Mouse (Mus musculus) limb, embryonic 11.5 days (tissue): ENCODE data around the gene Canx. TPM values are rescaled to one million over a fixed set of nuclear protein-coding genes. Genes with fewer than 3 reads are reported as not detected.
"Not testable (repeated sequence)": the region's sequence is repeated elsewhere in the genome, so short reads cannot be mapped to it uniquely, and the experiment has no call there.

Experiments
- ATAC-seq: fragments of 200-750 bp; cut with Nextera tagmentation; 2 replicates; pipeline ENCODE4 v1.8.0; 2017; ENCODE audit warnings: low read depth; ENCODE audit not compliant: insufficient number of reproducible peaks, low FRiP score, low TSS enrichment
- DNase-seq: peaks from one replicate; pipeline ENCODE4 v3.0.0-alpha.2; 2015; ENCODE audit warnings: low spot score
- H3K27ac ChIP-seq: fragments of 300-500 bp; sonication (generic); replicated peaks from 2 replicates; pipeline ENCODE4 v1.5.1; 2014; ENCODE audit warnings: low read depth, mild to moderate bottlenecking, low read length
- H3K27me3 ChIP-seq: fragments of 300-500 bp; sonication (generic); 2 replicates; pipeline ENCODE4 v1.6.1; 2014; ENCODE audit warnings: mild to moderate bottlenecking, low read length, mixed read lengths; ENCODE audit not compliant: control insufficient read depth, insufficient read depth
- H3K36me3 ChIP-seq: fragments of 300-500 bp; sonication (generic); 2 replicates; pipeline ENCODE4 v1.6.1; 2014; ENCODE audit warnings: mild to moderate bottlenecking, low read length, moderate library complexity, mixed read lengths; ENCODE audit not compliant: control insufficient read depth, insufficient read depth
- H3K4me1 ChIP-seq: fragments of 300-500 bp; sonication (generic); 2 replicates; pipeline ENCODE4 v1.6.1; 2014; ENCODE audit warnings: low read length, mixed read lengths; ENCODE audit not compliant: control insufficient read depth, insufficient read depth
- H3K4me2 ChIP-seq: fragments of 300-500 bp; sonication (generic); 2 replicates; pipeline ENCODE4 v1.6.1; 2014; ENCODE audit warnings: low read depth, mild to moderate bottlenecking, moderate library complexity; ENCODE audit not compliant: severe bottlenecking
- H3K4me3 ChIP-seq: fragments of 300-500 bp; sonication (generic); 2 replicates; pipeline ENCODE4 v1.5.1; 2014; ENCODE audit warnings: low read depth, low read length
- H3K9ac ChIP-seq: fragments of 300-500 bp; sonication (generic); 2 replicates; pipeline ENCODE4 v1.6.1; 2014; ENCODE audit warnings: mild to moderate bottlenecking, low read length
- H3K9me3 ChIP-seq: fragments of 300-500 bp; sonication (generic); 2 replicates; pipeline ENCODE4 v1.6.1; 2016; ENCODE audit warnings: low read length; ENCODE audit not compliant: control insufficient read depth
- WGBS: fragments of 180-500 bp; shearing (Covaris S2); extraction: QIAGEN DNeasy Blood & Tissue Kit; methylation state at CpG from one replicate; pipeline ENCODE4 v1.1.7; 2014; 5-methylcytosine and 5-hydroxymethylcytosine counted together
- polyA plus RNA-seq: library from polyadenylated mRNA; unstranded; fragments of >200 nt; fragmentation: Nextera tagmentation; extraction: Ambion mirVana; gene quantifications from 2 replicates; pipeline ENCODE4 v1.2.1, GENCODE M21; 2014

Canx gene
- polyA plus RNA-seq, 1 experiment from 2014 or later, result 250 TPM

GRCm38 (mm10) chr11:50326302-50326966, 961 bp upstream of the Canx start:
- H3K4me3 ChIP-seq, result peak overlapping the region; percentile 74
- 9% methylated on average over 7 of the region's 7 CpGs for WGBS
- peak overlapping the region; percentile 70 for H3K4me2 ChIP-seq
- H3K9me3 ChIP-seq, result no peaks in the 10 kb centered on the region
- DNase-seq (no peak), ATAC-seq (no peak)
- peak overlapping the region; percentile 83 for H3K27ac ChIP-seq
- no peaks in the 10 kb centered on the region for H3K36me3 ChIP-seq
- peak overlapping the region; percentile 84 for H3K9ac ChIP-seq
- H3K4me1 ChIP-seq, result peaks cover 4% of the 10 kb centered on the region; the same call in 1 of the 2 replicates
- no peaks in the 10 kb centered on the region for H3K27me3 ChIP-seq

DNA sequence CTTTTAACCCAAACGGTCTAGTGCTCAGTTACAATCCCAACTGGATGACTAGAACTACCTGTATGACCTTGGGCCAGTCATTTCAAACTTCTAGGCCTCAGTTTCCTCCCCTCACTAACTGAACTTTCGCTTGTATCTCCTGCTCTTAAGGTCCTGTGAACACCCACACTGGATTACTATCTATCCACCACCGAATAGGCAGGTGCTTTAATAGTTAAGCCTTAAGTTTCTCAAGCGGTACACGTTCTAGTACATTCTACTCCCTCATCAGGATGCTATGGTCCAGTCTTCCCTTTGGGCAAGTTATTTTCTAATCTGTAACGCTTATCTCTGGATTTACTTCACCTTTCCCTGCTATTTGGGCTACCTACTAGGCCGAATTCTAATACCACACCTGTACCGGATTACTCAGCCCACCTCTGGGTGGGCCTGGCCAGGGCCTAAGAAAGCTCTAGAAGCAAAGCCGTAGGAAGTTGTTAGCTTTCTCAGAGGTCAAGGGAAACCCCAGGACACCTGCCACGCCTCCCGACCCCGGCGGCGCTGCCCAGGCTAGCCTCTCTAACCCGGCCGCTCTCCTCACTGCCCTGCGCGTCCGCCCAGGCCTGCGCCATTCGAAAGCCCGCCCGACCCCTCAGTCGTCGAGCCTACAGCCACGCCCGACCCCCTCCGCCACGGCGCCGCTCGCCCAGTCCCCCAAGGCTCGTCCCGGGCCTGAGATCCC, 562 bp downstream of the Canx start:
- Histone ChIP-seq H3K4me3 (peak overlapping the region; percentile 74), H3K9ac (peak overlapping the region; percentile 93), H3K4me1 (peaks cover 4% of the 10 kb centered on the region; the same call in 1 of the 2 replicates), H3K27ac (peak overlapping the region; percentile 70; the same call in 1 of the 2 replicates), H3K27me3 (no peaks in the 10 kb centered on the region), H3K36me3 (no peaks in the 10 kb centered on the region), H3K9me3 (no peaks in the 10 kb centered on the region), H3K4me2 (peak overlapping the region; percentile 71)
- no peak for DNase-seq
- ATAC-seq, result peak; percentile 79
- under 1% methylated on average over 34 of the region's 34 CpGs for WGBS

- Histone ChIP-seq H3K36me3 (no peaks in the 10 kb centered on the region), H3K9ac (peak overlapping the region; percentile 30; the same call in 1 of the 2 replicates), H3K9me3 (no peaks in the 10 kb centered on the region), H3K27me3 (no peaks in the 10 kb centered on the region), H3K27ac (no peak overlapping the region), H3K4me1 (peaks cover 4% of the 10 kb centered on the region; the same call in 1 of the 2 replicates), H3K4me2 (peak overlapping the region; percentile 71), H3K4me3 (peak overlapping the region; percentile 74)
- WGBS, result 44% methylated on average over 1 of the region's 1 CpGs
- no peak for DNase-seq
- no peak for ATAC-seq
Observed at GRCm38 (mm10) chr11:50323843-50324242, 1.6 kb downstream of the Canx start.

DNA sequence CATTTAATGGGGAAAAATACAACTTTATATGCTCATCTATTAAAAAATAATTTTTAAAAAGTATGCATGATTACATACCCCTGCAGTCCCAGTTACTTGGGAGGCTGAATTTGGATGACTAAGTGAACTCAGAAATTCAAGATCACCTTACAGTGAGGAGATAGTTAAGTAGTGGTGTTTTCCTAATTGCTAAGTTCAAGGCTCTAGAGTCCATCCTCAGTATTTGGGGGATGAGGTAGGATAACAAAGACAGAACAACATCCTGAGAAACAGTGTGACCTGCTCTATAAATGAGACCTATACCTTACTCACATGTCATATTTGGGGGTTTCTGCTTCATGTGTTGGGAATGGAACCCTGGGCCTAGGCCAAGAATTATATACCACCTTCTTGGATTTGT, 3.1 kb downstream of the Canx start:
- Histone ChIP-seq H3K4me3 (no peak overlapping the region), H3K9ac (no peak overlapping the region), H3K4me2 (no peak overlapping the region), H3K27ac (no peak overlapping the region), H3K27me3 (no peaks in the 10 kb centered on the region), H3K9me3 (no peaks in the 10 kb centered on the region), H3K36me3 (no peaks in the 10 kb centered on the region), H3K4me1 (peaks cover 4% of the 10 kb centered on the region; the same call in 1 of the 2 replicates)
- ATAC-seq (no peak), DNase-seq (no peak)

- Histone ChIP-seq H3K27ac (no peak overlapping the region), H3K9ac (no peak overlapping the region), H3K36me3 (no peaks in the 10 kb centered on the region), H3K4me3 (no peak overlapping the region), H3K4me1 (peaks cover 4% of the 10 kb centered on the region; the same call in 1 of the 2 replicates), H3K9me3 (no peaks in the 10 kb centered on the region), H3K4me2 (no peak overlapping the region), H3K27me3 (no peaks in the 10 kb centered on the region)
- ATAC-seq (no peak), DNase-seq (no peak)
- 94% methylated on average over 6 of the region's 6 CpGs for WGBS
Observed at GRCm38 (mm10) chr11:50321239-50321638, 4.2 kb downstream of the Canx start.

GRCm38 (mm10) chr11:50319343-50319742, 6.1 kb downstream of the Canx start:
- 93% methylated on average over 4 of the region's 4 CpGs for WGBS
- not testable (repeated sequence) for H3K4me2 ChIP-seq, H3K27me3 ChIP-seq, H3K9me3 ChIP-seq, H3K27ac ChIP-seq, H3K4me1 ChIP-seq, DNase-seq, H3K4me3 ChIP-seq, H3K9ac ChIP-seq, H3K36me3 ChIP-seq, ATAC-seq

DNA sequence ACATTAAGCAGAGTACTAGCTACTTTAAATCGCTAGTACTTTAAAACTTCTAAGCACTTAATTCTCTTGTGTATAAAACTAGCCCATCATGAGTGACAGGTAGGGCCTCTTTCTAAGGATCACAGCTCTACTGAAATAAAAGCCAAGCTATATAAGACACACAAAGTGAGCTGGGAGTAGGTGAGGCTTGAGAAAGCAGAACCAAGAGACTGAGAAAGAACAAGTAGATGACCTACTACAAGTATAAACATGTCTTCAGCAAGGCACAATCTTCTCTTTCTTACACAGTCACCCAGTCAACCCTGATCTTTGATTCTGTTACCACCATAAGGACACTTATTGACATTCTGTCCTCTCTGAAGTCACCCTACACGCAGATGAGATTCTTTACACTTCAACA, 12.7 kb downstream of the Canx start:
- no peak overlapping the region for H3K9ac ChIP-seq
- no peaks in the 10 kb centered on the region for H3K27me3 ChIP-seq
- no peak overlapping the region for H3K4me3 ChIP-seq
- H3K9me3 ChIP-seq, result no peaks in the 10 kb centered on the region
- H3K27ac ChIP-seq, result no peak overlapping the region
- DNase-seq (no peak), ATAC-seq (no peak)
- peaks cover 10% of the 10 kb centered on the region for H3K36me3 ChIP-seq
- H3K4me1 ChIP-seq, result no peaks in the 10 kb centered on the region
- 86% methylated on average over 2 of the region's 2 CpGs for WGBS
- H3K4me2 ChIP-seq, result no peak overlapping the region

- WGBS, result 88% methylated on average over 2 of the region's 2 CpGs
- H3K9ac ChIP-seq, result no peak overlapping the region
- H3K9me3 ChIP-seq, result no peaks in the 10 kb centered on the region
- ATAC-seq, result no peak
- no peak for DNase-seq
- no peak overlapping the region for H3K4me2 ChIP-seq
- H3K4me1 ChIP-seq, result no peaks in the 10 kb centered on the region
- no peak overlapping the region for H3K27ac ChIP-seq
- H3K36me3 ChIP-seq, result peaks cover 44% of the 10 kb centered on the region
- no peak overlapping the region for H3K4me3 ChIP-seq
- H3K27me3 ChIP-seq, result no peaks in the 10 kb centered on the region
Observed at GRCm38 (mm10) chr11:50303406-50303805, 22.1 kb downstream of the Canx start.
